Mouse (Mus musculus) heart, embryonic 13.5 days (tissue): ENCODE measurements around the gene Snf8. TPM values are rescaled to one million over a fixed set of nuclear protein-coding genes. Genes with fewer than 3 reads are reported as not detected.
A peak's percentile ranks its signal among the peaks of the same experiment; 100 is the strongest.

ENCODE experiments used
- ATAC-seq: fragments of 200-750 bp; cut with Nextera tagmentation; 2 replicates; pipeline ENCODE4 v1.8.0; 2017; ENCODE audit warnings: moderate TSS enrichment; ENCODE audit not compliant: insufficient number of reproducible peaks, low FRiP score, low TSS enrichment; ENCODE audit errors: extremely low read depth
- H3K27ac ChIP-seq: fragments of 300-500 bp; sonication (generic); replicated peaks from 2 replicates; pipeline ENCODE4 v1.5.1; 2015; ENCODE audit warnings: moderate library complexity, mild to moderate bottlenecking, inconsistent platforms
- H3K27me3 ChIP-seq: fragments of 300-500 bp; sonication (generic); replicated peaks from 2 replicates; pipeline ENCODE4 v1.6.1; 2015; ENCODE audit warnings: mild to moderate bottlenecking, inconsistent platforms
- H3K36me3 ChIP-seq: fragments of 300-500 bp; sonication (generic); 2 replicates; pipeline ENCODE4 v1.6.1; 2015; ENCODE audit warnings: mild to moderate bottlenecking, inconsistent platforms
- H3K4me1 ChIP-seq: fragments of 300-500 bp; sonication (generic); 2 replicates; pipeline ENCODE4 v1.6.1; 2015; ENCODE audit warnings: inconsistent platforms
- H3K4me2 ChIP-seq: fragments of 300-500 bp; sonication (generic); 2 replicates; pipeline ENCODE4 v1.6.1; 2015; ENCODE audit warnings: inconsistent platforms, mild to moderate bottlenecking, moderate library complexity
- H3K4me3 ChIP-seq: fragments of 300-500 bp; sonication (generic); 2 replicates; pipeline ENCODE4 v1.5.1; 2015; ENCODE audit warnings: moderate library complexity, mild to moderate bottlenecking, inconsistent platforms
- H3K9ac ChIP-seq: fragments of 300-500 bp; sonication (generic); 2 replicates; pipeline ENCODE4 v1.6.1; 2015; ENCODE audit warnings: inconsistent platforms, mild to moderate bottlenecking, moderate library complexity
- H3K9me3 ChIP-seq: fragments of 300-500 bp; sonication (generic); 2 replicates; pipeline ENCODE4 v1.6.1; 2016; ENCODE audit warnings: inconsistent platforms
- WGBS: fragments of 180-500 bp; shearing (Covaris S2); methylation state at CpG from one replicate; pipeline ENCODE4 v1.1.7; 2015; ENCODE audit warnings: mixed read lengths; 5-methylcytosine and 5-hydroxymethylcytosine counted together
- polyA plus RNA-seq: library from polyadenylated mRNA; unstranded; fragments of >200 nt; fragmentation: Nextera tagmentation; extraction: Ambion mirVana; gene quantifications from 2 replicates; pipeline ENCODE4 v1.2.1, GENCODE M21; 2015

The Snf8 gene
- polyA plus RNA-seq, 1 experiment from 2014 or later = 68.3 TPM

DNA sequence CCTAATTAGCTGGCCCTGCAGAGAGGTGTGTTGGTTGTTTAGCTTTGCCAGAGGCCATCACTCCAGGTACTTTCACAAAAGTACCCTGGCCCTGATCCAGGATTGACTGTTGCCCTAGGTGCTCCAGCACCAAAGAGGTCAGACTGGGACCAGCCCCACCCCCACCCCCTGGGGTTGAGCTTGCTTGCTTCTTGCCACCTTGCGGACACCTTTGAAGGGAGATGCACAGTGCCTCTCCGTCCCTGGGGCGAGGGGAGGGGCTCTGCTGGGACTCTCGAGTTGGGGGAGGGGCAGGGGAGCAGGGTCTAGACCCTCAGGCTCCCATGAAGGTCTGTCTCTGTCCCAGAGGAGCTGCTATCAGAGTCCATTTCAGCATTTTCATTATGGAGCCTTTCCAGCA lies 15.3 kb downstream of the Snf8 start:
- H3K4me1 ChIP-seq = no peaks in the 10 kb centered on the region
- no peak overlapping the region for H3K4me3 ChIP-seq
- peaks cover 97% of the 10 kb centered on the region for H3K36me3 ChIP-seq
- WGBS = 80% methylated on average over 4 of the region's 4 CpGs
- no peaks in the 10 kb centered on the region for H3K9me3 ChIP-seq
- no peaks in the 10 kb centered on the region for H3K27me3 ChIP-seq
- H3K27ac ChIP-seq = no peak overlapping the region
- H3K9ac ChIP-seq = no peak overlapping the region
- no peak overlapping the region for H3K4me2 ChIP-seq
- ATAC-seq = no peak

DNA sequence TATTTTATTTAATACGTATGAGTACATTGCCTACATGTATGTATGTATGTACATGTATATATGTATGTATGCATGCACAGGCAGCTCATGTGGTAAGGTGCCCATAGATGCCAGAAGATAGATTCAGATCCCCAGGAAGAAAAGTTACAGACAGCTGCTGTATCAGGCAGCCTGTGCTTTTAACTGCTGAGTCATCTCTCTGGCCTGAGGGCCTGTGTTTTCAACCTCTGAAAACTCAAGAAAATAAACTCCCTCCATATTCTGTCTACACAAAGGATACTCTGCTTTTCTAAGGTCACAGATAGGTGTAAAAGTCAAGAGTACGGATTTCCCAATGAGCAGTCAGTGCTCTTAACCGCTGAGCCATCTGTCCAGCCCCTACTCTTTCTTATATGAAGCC lies 16.2 kb downstream of the Snf8 start:
- Histone ChIP-seq H3K36me3 (peaks cover 98% of the 10 kb centered on the region), H3K4me2 (no peak overlapping the region), H3K27ac (no peak overlapping the region), H3K27me3 (no peaks in the 10 kb centered on the region), H3K9ac (no peak overlapping the region), H3K9me3 (no peaks in the 10 kb centered on the region), H3K4me1 (no peaks in the 10 kb centered on the region), H3K4me3 (no peak overlapping the region)
- ATAC-seq = no peak
- 92% methylated on average over 3 of the region's 3 CpGs for WGBS

DNA sequence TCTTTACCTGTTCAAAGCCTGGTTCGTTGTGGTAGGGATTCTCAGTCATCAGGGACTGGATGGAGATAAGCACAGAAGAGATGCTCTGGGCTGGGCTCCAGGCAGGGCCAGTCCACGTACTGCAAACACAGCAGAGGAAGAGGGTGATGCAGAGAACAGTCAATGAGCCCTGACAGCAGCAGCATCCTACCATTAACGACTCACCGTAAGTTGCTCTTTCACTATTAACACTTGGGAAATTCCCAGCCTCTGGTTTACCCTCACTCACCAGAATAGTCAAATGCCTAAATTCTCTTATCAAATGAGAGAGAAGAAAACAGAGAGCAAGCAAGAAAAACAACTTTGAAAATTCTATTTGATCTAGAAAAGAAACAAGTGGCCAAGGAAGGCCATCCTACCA lies 23.6 kb downstream of the Snf8 start:
- peaks cover 96% of the 10 kb centered on the region for H3K36me3 ChIP-seq
- WGBS = 82% methylated on average over 4 of the region's 4 CpGs
- H3K9me3 ChIP-seq = no peaks in the 10 kb centered on the region

GRCm38 (mm10) chr11:96064521-96065214 lies 30.0 kb downstream of the Snf8 start:
- Histone ChIP-seq H3K36me3 (peaks cover 38% of the 10 kb centered on the region), H3K4me1 (peaks cover 30% of the 10 kb centered on the region), H3K4me2 (peak overlapping the region; percentile 96), H3K27ac (peak overlapping the region; percentile 88), H3K4me3 (peak overlapping the region; percentile 96), H3K9me3 (no peaks in the 10 kb centered on the region), H3K9ac (peak overlapping the region; percentile 98), H3K27me3 (no peaks in the 10 kb centered on the region)
- ATAC-seq = peak; percentile 66
- under 1% methylated on average over 60 of the region's 64 CpGs for WGBS

More for the DNA sequence above, 23.6 kb downstream of the Snf8 start:
- H3K27ac ChIP-seq = no peak overlapping the region
- no peak overlapping the region for H3K4me3 ChIP-seq
- no peak for ATAC-seq
- H3K27me3 ChIP-seq = no peaks in the 10 kb centered on the region
- no peak overlapping the region for H3K9ac ChIP-seq
- no peak overlapping the region for H3K4me2 ChIP-seq
- H3K4me1 ChIP-seq = peaks cover 12% of the 10 kb centered on the region

- Histone ChIP-seq H3K4me3 (peak within 1 kb of the TSS; percentile 96), H3K9me3 (no peaks in the 10 kb centered on the region), H3K4me1 (peaks cover 30% of the 10 kb centered on the region), H3K27ac (peak within 1 kb of the TSS; percentile 88), H3K4me2 (peak within 1 kb of the TSS; percentile 96), H3K9ac (peak within 1 kb of the TSS; percentile 98), H3K27me3 (no peaks in the 10 kb centered on the region), H3K36me3 (peaks cover 38% of the 10 kb centered on the region)
- peak; percentile 97 for ATAC-seq
- WGBS = 4% methylated on average over 50 of the region's 50 CpGs
Measured at GRCm38 (mm10) chr11:96065215-96065911, 30.7 kb downstream of the Snf8 start, which contains the start of gene Ube2z. TSS of gene Ube2z (minus strand) at chr11:96065388.

GRCm38 (mm10) chr11:96068231-96068630 lies 33.5 kb downstream of the Snf8 start:
- Histone ChIP-seq H3K9ac (no peak overlapping the region), H3K27me3 (no peaks in the 10 kb centered on the region), H3K27ac (no peak overlapping the region), H3K9me3 (no peaks in the 10 kb centered on the region), H3K36me3 (peaks cover 34% of the 10 kb centered on the region), H3K4me2 (no peak overlapping the region), H3K4me1 (peaks cover 31% of the 10 kb centered on the region), H3K4me3 (no peak overlapping the region)
- no peak for ATAC-seq
- WGBS = 78% methylated on average over 5 of the region's 5 CpGs

DNA sequence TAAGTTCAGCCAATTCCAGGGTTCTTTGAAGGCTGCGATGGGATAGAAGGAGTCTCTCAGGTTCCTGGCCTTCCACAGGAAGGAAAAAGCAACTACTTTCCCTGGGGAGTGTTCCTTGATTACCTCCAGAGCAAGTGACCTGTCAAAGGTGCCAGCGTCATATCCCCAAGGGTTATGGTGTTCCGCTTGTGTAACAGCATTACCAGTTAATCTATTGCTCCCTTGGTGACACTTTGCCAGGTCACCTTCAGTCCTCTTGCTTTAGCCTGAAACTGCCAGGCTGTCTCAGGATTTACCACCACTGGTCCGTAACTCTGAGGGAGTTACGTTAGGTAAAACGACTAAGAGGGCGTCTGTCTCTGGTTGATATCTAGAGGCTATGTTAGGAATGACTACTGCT lies 35.7 kb downstream of the Snf8 start:
- Histone ChIP-seq H3K9ac (no peak overlapping the region), H3K9me3 (no peaks in the 10 kb centered on the region), H3K27ac (0 out of 2 replicates have a peak overlapping the region, but pooled peaks have one; percentile 15), H3K4me1 (peaks cover 34% of the 10 kb centered on the region), H3K27me3 (no peaks in the 10 kb centered on the region), H3K4me3 (no peak overlapping the region), H3K4me2 (no peak overlapping the region), H3K36me3 (peaks cover 40% of the 10 kb centered on the region)
- WGBS = 83% methylated on average over 7 of the region's 7 CpGs
- ATAC-seq = no peak

- Histone ChIP-seq H3K27me3 (no peaks in the 10 kb centered on the region), H3K4me1 (peaks cover 29% of the 10 kb centered on the region), H3K9ac (no peak overlapping the region), H3K4me3 (no peak overlapping the region), H3K36me3 (peaks cover 40% of the 10 kb centered on the region), H3K9me3 (no peaks in the 10 kb centered on the region), H3K27ac (no peak overlapping the region), H3K4me2 (no peak overlapping the region)
- WGBS = 76% methylated on average over 1 of the region's 1 CpGs
- no peak for ATAC-seq
Measured at GRCm38 (mm10) chr11:96071013-96071412, 36.3 kb downstream of the Snf8 start.

- Histone ChIP-seq H3K9ac (peak overlapping the region; percentile 95), H3K4me1 (peaks cover 27% of the 10 kb centered on the region), H3K36me3 (peaks cover 40% of the 10 kb centered on the region), H3K9me3 (no peaks in the 10 kb centered on the region), H3K27ac (no peak overlapping the region), H3K4me2 (peak overlapping the region; percentile 74), H3K27me3 (no peaks in the 10 kb centered on the region), H3K4me3 (peak overlapping the region; percentile 84)
- 53% methylated on average over 9 of the region's 9 CpGs for WGBS
- no peak for ATAC-seq
Measured at GRCm38 (mm10) chr11:96073295-96073993, 38.8 kb downstream of the Snf8 start.

DNA sequence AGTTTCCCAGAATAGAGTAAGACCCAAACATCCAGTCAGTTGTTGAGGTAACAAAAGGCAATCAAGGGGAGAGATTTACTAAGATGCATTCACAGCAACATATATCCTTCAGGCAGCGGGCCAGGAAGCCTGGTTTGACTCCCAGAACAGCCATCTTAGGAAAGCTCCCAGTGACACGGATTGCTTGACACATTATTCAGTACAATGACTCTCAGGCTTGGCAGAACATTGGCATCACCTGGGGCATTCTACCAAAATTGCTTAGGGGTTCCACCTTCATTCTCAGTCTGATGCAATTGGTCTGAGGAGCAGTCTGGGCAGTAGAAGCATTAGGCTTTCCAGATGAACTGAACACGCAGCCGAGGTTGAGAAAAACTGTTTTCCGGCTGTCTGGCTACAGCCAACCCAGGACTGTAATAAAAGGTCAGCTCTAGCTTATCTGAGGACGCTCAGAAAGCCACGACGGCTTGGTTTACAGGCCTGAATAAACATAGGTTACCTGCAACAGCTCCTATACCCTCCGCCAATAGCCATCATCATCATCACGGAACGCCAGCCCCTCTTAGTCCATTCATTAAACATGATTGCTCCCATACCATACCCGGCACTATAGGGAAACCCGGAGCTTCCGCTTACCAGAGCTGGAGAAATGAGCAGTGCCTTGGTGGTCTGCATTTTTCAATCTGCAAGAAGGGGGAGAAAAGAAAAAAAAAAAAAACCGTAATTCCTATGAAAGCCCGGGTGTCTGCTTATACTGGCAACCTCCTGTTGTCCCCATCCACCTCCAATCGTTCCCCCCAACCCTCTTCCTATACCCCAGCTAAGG lies 39.9 kb downstream of the Snf8 start:
- Histone ChIP-seq H3K9ac (peak overlapping the region; percentile 95), H3K27ac (peak overlapping the region; percentile 89), H3K9me3 (no peaks in the 10 kb centered on the region), H3K4me1 (peaks cover 27% of the 10 kb centered on the region), H3K4me3 (peak overlapping the region; percentile 84), H3K4me2 (peak overlapping the region; percentile 74), H3K36me3 (peaks cover 36% of the 10 kb centered on the region), H3K27me3 (no peaks in the 10 kb centered on the region)
- 11% methylated on average over 17 of the region's 17 CpGs for WGBS
- ATAC-seq = no peak

GRCm38 (mm10) chr11:96075177-96075508 lies 40.5 kb downstream of the Snf8 start:
- H3K27ac ChIP-seq = peak overlapping the region; percentile 89
- peak overlapping the region; percentile 84 for H3K4me3 ChIP-seq
- peaks cover 30% of the 10 kb centered on the region for H3K36me3 ChIP-seq
- peaks cover 27% of the 10 kb centered on the region for H3K4me1 ChIP-seq
- WGBS = 0% methylated on average over 15 of the region's 15 CpGs
- no peak for ATAC-seq
- no peaks in the 10 kb centered on the region for H3K9me3 ChIP-seq
- H3K9ac ChIP-seq = peak overlapping the region; percentile 95
- no peaks in the 10 kb centered on the region for H3K27me3 ChIP-seq
- H3K4me2 ChIP-seq = peak overlapping the region; percentile 74
